Mouse (Mus musculus) embryonic fibroblast, embryonic 13.5 days (primary cell): ENCODE measurements at regions not wholly inside any gene's neighbourhood (a gene's known extent, or its start where the extent isn't known, plus 50 kb on each side); places are given as distances from the start of the nearest gene placed in this dataset.

Experiments used
- CTCF ChIP-seq: IDR thresholded peaks from 2 replicates; pipeline ENCODE4 v1.5.1; 2011; ENCODE audit warnings: mild to moderate bottlenecking, control low read depth, low read length, moderate library complexity, borderline replicate concordance; ENCODE audit not compliant: insufficient read depth
- POLR2A ChIP-seq: IDR thresholded peaks from 2 replicates; pipeline ENCODE4 v1.6.1; 2011; ENCODE audit warnings: low read depth, mild to moderate bottlenecking, control low read depth, low read length, moderate library complexity

DNA sequence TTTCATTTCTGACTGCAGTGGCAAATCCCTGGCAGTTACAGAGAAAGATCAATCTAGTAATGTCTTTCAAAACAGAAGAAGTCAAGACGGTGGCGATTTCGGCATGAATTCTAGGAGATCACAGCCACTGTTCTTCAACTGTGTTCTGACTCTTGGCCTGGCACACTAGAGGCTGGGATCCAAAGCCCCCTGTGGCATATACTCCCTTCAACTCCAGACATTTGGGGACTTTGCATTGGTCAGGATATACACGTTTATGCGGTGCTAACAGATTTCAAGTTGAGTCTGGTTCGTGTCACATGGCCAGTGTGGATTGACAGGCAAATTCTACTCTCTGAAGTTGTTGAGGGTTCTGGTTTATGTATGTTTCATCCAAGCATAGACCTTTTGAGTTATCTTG lies 130.3 kb downstream of the Kdr start:
- TF ChIP-seq CTCF = no peak
- TF ChIP-seq POLR2A = no peak
